Mouse (Mus musculus) v-Abl transformed pro-B cells (cell line): ENCODE measurements around the gene Arl2bp.

Source experiments
- in situ Hi-C, 2 experiments: fragments of 400-800 bp; cut with MboI; formaldehyde crosslinking; loops; one replicate each; pipeline ENCODE4 v1.15.1; 2025; ENCODE audit not compliant: unreplicated experiment in 2 of 2

Arl2bp gene

GRCm38 (mm10) chr8:94666456-94667308, at the start of gene Arl2bp:
Gene Arl2bp (plus strand): TSS chr8:94666600.
- in situ Hi-C loops, result no loop called here

DNA sequence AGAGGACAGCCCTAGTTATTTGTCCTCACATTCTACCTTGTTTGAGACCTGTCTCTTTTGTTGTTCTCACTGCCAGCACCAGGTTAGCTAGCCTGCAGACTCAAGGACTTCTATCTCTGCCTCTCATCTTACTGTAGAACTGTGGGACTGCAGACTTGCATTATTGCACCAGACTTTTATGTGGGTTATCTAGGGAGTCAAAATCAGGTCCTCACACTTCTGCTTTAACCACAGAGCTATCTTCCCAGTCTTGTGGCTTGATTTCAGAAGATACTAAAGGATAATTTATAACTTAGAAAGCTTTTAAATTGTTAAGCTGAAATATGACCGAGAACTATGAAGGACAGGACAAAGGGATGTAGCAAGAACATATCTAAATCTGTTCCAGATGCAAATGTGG, 41.5 kb upstream of the Arl2bp start:
- in situ Hi-C loops, result no loop called here

GRCm38 (mm10) chr8:94633564-94634194, 32.7 kb upstream of the Arl2bp start:
- in situ Hi-C loops, result no loop called here

GRCm38 (mm10) chr8:94634211-94634610, 32.2 kb upstream of the Arl2bp start:
- in situ Hi-C loops, result no loop called here

DNA sequence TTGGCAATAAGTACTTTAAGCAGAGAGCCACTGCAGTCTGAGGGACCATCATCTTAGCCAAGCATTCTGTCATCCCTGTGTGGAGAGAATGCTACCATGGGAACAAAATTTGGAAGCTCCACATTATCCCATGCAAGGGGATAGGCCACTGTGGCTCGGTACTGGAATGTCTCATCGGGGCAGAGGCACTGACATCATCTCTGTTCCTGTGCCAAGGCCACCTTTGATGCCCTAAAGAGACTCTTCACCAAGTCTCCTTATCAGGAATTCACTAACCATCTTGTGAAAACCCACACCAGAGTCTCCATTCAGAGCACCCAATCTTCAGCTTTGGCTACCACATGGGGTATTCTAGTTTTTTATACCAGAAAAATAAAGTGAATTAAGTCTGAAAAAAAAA, 25.2 kb upstream of the Arl2bp start:
- in situ Hi-C loops, result no loop called here

GRCm38 (mm10) chr8:94641938-94642337, 24.5 kb upstream of the Arl2bp start:
- in situ Hi-C loops, result no loop called here

DNA sequence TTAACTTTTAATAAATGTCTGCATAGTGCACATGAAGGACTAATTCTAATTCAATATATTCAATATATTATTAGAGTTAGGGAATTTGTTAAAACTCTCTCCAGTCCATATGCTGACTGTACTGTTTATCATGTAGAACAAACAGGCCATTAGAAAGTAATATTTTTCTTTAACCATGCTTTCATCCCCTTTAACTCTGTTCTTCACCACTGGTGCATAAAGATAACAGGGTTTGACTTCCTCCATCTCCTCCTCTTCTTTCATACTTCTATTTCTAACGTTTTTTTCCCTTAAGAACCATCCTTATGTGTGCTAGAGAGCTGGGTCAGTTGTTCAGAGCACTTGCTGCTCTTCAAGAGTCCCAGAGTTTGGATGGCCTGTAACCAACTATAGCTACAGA, 21.2 kb upstream of the Arl2bp start:
- in situ Hi-C loops, result no loop called here

DNA sequence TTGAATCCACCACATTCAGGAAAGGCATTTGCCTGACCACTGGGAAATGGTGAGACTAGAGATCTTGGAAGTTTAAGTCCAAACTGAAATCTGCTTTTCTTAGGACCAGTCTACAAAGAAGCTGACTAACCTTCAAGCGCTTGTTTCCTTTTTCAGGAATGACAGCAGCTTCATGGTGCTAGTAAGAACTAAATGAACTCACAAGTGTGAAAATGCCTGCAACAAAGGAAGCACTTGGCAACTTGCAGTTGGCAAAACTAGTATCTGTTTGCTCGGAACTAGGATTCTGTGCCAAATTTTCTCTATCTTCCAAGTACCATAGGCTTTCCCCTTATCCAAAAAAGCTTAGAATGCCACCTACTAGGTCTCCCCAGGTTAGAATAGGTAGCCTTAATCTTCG, 20.2 kb upstream of the Arl2bp start:
- in situ Hi-C loops, result no loop called here

DNA sequence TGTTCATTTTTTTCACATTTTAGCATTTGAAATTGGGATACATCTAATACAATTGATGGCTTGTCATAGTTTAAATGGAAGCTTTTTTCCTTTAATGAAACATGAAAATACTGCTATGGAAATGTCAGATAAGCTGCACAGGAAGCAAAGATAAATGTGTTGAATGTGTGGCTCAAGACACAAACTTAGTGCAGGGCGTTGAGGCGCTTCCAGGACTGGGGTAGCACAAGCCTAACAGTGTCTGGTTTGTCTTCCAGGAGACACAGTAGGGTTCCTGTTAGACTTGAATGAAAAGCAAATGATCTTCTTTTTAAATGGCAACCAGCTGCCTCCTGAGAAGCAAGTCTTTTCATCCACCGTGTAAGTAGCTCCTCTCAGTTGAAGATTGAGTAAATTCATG, 16.9 kb upstream of the Arl2bp start:
- in situ Hi-C loops, result no loop called here

GRCm38 (mm10) chr8:94652951-94653350, 13.4 kb upstream of the Arl2bp start:
- in situ Hi-C loops, result no loop called here

DNA sequence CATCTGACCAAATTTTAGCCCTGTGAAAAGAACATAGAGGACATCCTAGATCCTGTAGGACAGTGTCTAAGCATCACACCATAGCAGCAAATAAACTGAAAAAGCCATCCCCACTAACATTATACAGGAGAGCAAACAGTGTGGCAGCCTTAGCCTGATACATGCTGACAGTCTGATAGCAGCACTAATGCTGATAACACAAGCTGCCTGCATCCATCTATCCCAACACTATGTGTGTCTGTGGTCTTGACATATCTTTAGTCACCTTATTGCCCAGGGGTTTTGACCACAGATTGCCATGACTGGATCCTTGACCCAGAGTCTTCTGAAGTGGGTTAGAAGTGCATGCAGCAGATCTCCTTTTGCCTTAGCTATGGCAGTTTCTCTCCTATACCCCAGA, 11.4 kb upstream of the Arl2bp start:
- in situ Hi-C loops, result no loop called here

DNA sequence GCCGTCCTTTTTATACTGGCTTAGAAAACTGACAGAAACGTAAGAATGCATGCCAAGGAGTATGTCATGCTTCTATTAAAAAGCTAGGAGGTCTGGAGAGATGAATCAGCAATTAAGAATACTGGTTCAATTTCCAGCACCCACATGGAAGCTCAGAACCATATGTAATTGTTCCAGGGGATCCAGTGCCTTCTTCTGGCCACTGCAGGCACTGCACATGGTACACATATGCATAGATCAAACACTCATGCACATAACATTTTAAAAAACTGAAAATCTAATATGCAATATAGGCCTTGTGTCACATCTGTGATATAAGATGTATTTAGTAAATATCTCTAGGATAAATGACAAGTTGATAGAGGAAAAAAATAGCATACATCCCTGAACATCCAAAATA, 8.4 kb upstream of the Arl2bp start:
- in situ Hi-C loops, result no loop called here

- in situ Hi-C loops, result no loop called here
Observed at GRCm38 (mm10) chr8:94660418-94660817, 6.0 kb upstream of the Arl2bp start.

GRCm38 (mm10) chr8:94664722-94665121, 1.7 kb upstream of the Arl2bp start:
- in situ Hi-C loops, result no loop called here

DNA sequence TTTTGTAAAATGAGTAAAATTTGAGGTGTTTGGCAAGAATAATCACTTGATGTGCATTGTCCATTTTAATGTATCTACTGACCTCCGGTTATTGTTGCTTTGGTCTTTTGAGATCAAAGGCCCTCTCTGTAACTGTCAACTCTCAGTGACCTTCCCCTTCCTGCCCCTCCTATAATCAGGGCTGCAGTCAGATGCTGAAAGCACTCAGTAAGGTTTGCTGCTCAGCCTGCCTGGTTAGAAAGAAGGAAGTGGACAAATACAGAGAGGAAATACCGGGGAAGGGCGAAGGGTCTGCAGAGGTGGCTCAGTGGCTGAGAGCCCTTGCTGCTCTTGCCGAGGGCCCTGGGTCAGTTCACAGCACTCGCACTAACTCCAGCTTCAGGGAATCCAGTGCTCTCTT, 8.0 kb downstream of the Arl2bp start:
- in situ Hi-C loops, result no loop called here

DNA sequence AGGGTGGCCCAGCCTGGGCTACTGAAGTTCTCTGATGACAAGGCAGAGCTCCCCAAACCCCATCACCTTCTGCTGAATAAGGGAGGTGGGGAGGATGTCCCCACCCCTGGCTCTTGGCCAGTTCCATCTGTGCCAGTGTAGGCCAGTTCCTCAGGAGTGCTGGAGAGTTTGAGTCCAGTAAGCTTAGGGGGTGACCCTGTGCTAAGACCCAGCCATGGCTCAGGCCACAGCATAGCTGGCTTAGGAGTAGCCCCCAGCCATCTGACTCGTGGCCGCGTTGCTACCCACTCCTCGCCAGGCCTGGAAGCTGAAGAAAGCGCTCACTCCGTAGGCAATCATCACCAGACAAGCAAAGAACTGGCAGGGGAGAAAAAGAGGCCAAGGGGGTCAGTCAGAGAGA, 9.5 kb downstream of the Arl2bp start:
- in situ Hi-C loops, result no loop called here

GRCm38 (mm10) chr8:94678582-94678981, 12.2 kb downstream of the Arl2bp start:
- in situ Hi-C loops, result no loop called here

DNA sequence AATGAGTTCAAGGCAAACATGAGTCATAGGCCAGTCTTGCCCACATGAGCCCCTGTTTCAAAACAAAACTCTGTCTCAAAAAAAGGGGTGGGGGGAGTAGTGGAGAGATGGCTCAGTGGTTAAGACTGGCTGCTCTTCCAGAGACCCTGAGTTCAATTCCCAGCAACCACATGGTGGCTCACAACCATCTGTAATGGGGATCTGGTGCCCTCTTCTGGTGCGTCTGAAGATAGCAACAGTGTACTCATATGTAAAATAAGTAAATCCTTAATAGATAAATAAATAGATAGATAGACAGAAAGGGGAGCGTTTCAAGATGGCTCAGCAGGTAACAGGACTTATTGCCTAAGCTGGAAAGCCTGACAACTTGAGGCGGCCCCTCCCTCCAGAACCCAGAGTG, 14.0 kb downstream of the Arl2bp start:
- in situ Hi-C loops, result no loop called here

DNA sequence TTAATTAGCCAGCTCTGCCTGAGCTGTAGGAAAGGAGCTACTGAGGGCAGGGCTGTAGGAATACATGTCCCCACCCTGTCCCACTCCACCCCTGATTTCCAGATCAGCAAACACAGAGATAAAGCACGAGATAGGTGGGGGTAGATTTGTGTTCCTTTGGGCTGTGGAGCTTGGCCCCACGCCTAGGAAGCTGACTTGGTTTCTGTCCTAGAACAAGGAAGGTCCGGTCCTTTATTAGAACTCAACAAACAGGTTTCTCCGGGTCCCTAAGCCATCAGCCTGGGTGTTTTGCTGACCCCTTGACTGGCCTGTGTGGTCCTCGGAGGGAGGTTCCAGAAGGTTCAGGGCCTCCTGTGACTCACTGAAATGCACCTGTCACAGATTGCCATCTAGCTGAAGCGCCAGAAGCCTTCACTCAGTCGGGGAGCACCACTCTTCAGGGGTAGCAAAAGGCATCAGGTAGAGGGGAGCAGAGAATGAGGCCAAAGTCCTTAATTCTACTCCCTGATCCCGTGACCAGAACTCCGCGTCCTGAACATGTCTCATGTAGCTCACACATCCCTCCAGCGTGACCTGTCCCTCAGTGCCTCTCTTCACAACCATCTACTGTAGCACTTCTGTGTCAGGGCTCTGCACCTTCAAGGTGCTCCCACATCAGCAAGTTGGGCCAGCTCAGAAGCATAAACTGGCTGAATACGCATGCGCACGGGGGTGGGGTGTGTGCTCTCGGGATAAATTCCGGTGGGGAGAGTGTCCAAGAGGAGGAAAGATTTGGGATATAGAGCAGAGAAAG, 16.5 kb downstream of the Arl2bp start:
- in situ Hi-C loops, result no loop called here

- in situ Hi-C loops, result no loop called here
Observed at GRCm38 (mm10) chr8:94684287-94684686, 17.9 kb downstream of the Arl2bp start.

DNA sequence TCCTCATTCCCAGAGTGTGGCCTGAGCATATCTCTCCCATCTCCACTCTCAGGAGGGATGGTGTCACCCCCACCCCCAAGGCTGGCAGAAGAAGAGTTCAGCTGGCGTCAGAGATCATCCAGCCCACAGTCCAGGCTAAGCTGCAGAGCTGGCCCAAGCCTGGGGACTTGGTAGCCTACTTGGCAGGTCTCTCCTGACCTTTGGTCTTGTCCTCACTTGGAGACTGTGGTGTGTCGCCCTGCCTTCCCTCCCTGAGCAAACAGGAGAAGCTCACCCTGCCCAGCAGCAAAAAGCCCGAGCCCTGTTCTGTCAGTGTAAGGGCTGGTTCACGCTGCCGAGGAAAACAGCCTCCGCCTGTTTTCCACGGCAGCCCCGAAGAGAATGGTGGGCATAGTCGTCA, 19.6 kb downstream of the Arl2bp start:
- in situ Hi-C loops, result loop anchor here in 1 of 2 experiments (5.0 kb wide), 1 partner anchor 79 kb away; no protein-coding TSS in a partner anchor
